Mouse (Mus musculus): ENCODE data around the gene 4930590J08Rik. TPM values are rescaled to one million over a fixed set of nuclear protein-coding genes. Genes with fewer than 3 reads are reported as not detected.
"Not testable (repeated sequence)": the region's sequence is repeated elsewhere in the genome, so short reads cannot be mapped to it uniquely, and the experiment has no call there.

4930590J08Rik gene
- 1 to 10 TPM; 1.9 to 2.2 TPM for total RNA-seq (2021)

GRCm38 (mm10) chr6:91902509-91902908 lies at the start of gene 4930590J08Rik:
Gene 4930590J08Rik (plus strand): TSS chr6:91902809.
- DNase-seq (ENCODE audit: extremely low spot score in 1 of 2, low spot score in 2 of 2); intact Hi-C loops (cut with DNase I): not testable (repeated sequence)

GRCm38 (mm10) chr6:91858339-91858738 lies 44.3 kb upstream of the 4930590J08Rik start:
- intact Hi-C loops (cut with DNase I), result no loop called here
- no peak for DNase-seq (ENCODE audit: extremely low spot score in 1 of 2, low spot score in 2 of 2)

GRCm38 (mm10) chr6:91862848-91863247 lies 39.8 kb upstream of the 4930590J08Rik start:
- intact Hi-C loops (cut with DNase I), result loop anchor here (10.0 kb wide), 1 partner anchor 328 kb away; no protein-coding TSS in a partner anchor

GRCm38 (mm10) chr6:91864595-91864994 lies 38.0 kb upstream of the 4930590J08Rik start:
- DNase-seq (ENCODE audit: extremely low spot score in 1 of 2, low spot score in 2 of 2), result no peak
- intact Hi-C loops (cut with DNase I), result loop anchor here (10.0 kb wide), 1 partner anchor 330 kb away; no protein-coding TSS in a partner anchor

More at GRCm38 (mm10) chr6:91862848-91863247, 39.8 kb upstream of the 4930590J08Rik start:
- no peak for DNase-seq (ENCODE audit: extremely low spot score in 1 of 2, low spot score in 2 of 2)

- intact Hi-C loops (cut with DNase I), result loop anchor here (10.0 kb wide), 1 partner anchor 331 kb away; no protein-coding TSS in a partner anchor
- DNase-seq (ENCODE audit: extremely low spot score in 1 of 2, low spot score in 2 of 2), result no peak
These were observed 37.0 kb upstream of the 4930590J08Rik start for GRCm38 (mm10) chr6:91865601-91866000.

- no peak for DNase-seq (ENCODE audit: extremely low spot score in 1 of 2, low spot score in 2 of 2)
- intact Hi-C loops (cut with DNase I), result loop anchor here (10.0 kb wide), 1 partner anchor 333 kb away; no protein-coding TSS in a partner anchor
These were observed 34.5 kb upstream of the 4930590J08Rik start for GRCm38 (mm10) chr6:91868091-91868490.

- no peak for DNase-seq (ENCODE audit: extremely low spot score in 1 of 2, low spot score in 2 of 2)
- intact Hi-C loops (cut with DNase I), result no loop called here
These were observed 29.8 kb upstream of the 4930590J08Rik start for GRCm38 (mm10) chr6:91872781-91873180.

GRCm38 (mm10) chr6:91877885-91878651 lies 24.5 kb upstream of the 4930590J08Rik start, which contains the start of gene Ccdc174:
Gene Ccdc174 (plus strand): TSS chr6:91878053.
- intact Hi-C loops (cut with DNase I), result no loop called here
- DNase-seq (ENCODE audit: extremely low spot score in 1 of 2, low spot score in 2 of 2), result peak; percentile 94

- intact Hi-C loops (cut with DNase I), result loop anchor here (10.0 kb wide), 1 partner anchor 281 kb away; no protein-coding TSS in a partner anchor
- no peak for DNase-seq (ENCODE audit: extremely low spot score in 1 of 2, low spot score in 2 of 2)
These were observed 18.8 kb upstream of the 4930590J08Rik start for GRCm38 (mm10) chr6:91883859-91884258.

- no peak for DNase-seq (ENCODE audit: extremely low spot score in 1 of 2, low spot score in 2 of 2)
- intact Hi-C loops (cut with DNase I), result loop anchor here (10.0 kb wide), 1 partner anchor 275 kb away; no protein-coding TSS in a partner anchor
These were observed 13.2 kb upstream of the 4930590J08Rik start for GRCm38 (mm10) chr6:91889255-91889906.

- no peak for DNase-seq (ENCODE audit: extremely low spot score in 1 of 2, low spot score in 2 of 2)
- intact Hi-C loops (cut with DNase I), result no loop called here
These were observed 12.0 kb upstream of the 4930590J08Rik start for GRCm38 (mm10) chr6:91890615-91891014.

GRCm38 (mm10) chr6:91891776-91892175 lies 10.8 kb upstream of the 4930590J08Rik start:
- intact Hi-C loops (cut with DNase I), result no loop called here
- no peak for DNase-seq (ENCODE audit: extremely low spot score in 1 of 2, low spot score in 2 of 2)

GRCm38 (mm10) chr6:91896783-91897182 lies 5.8 kb upstream of the 4930590J08Rik start:
- intact Hi-C loops (cut with DNase I), result loop anchor here (5.0 kb wide), 1 partner anchor 119 kb away; no protein-coding TSS in a partner anchor
- no peak for DNase-seq (ENCODE audit: extremely low spot score in 1 of 2, low spot score in 2 of 2)

- intact Hi-C loops (cut with DNase I), result loop anchor here (1.0 kb wide), 1 partner anchor 166 kb away; no protein-coding TSS in a partner anchor
- DNase-seq (ENCODE audit: extremely low spot score in 1 of 2, low spot score in 2 of 2), result peak; percentile 69 to 79
These were observed 1.1 kb upstream of the 4930590J08Rik start for GRCm38 (mm10) chr6:91901505-91901904.

GRCm38 (mm10) chr6:91914011-91914410 lies 11.4 kb downstream of the 4930590J08Rik start:
- DNase-seq (ENCODE audit: extremely low spot score in 1 of 2, low spot score in 2 of 2), result no peak
- intact Hi-C loops (cut with DNase I), result no loop called here

- DNase-seq (ENCODE audit: extremely low spot score in 1 of 2, low spot score in 2 of 2), result peak in 1 of 2 experiments; percentile 31
- intact Hi-C loops (cut with DNase I), result no loop called here
These were observed 14.7 kb downstream of the 4930590J08Rik start for GRCm38 (mm10) chr6:91917286-91917685.

- intact Hi-C loops (cut with DNase I), result no loop called here
- no peak for DNase-seq (ENCODE audit: extremely low spot score in 1 of 2, low spot score in 2 of 2)
These were observed 15.1 kb downstream of the 4930590J08Rik start for GRCm38 (mm10) chr6:91917716-91918115.

- intact Hi-C loops (cut with DNase I), result no loop called here
- DNase-seq (ENCODE audit: extremely low spot score in 1 of 2, low spot score in 2 of 2), result no peak
These were observed 28.6 kb downstream of the 4930590J08Rik start for GRCm38 (mm10) chr6:91931231-91931630.

- intact Hi-C loops (cut with DNase I), result no loop called here
- no peak for DNase-seq (ENCODE audit: extremely low spot score in 1 of 2, low spot score in 2 of 2)
These were observed 35.9 kb downstream of the 4930590J08Rik start for GRCm38 (mm10) chr6:91938491-91938890.
